Mouse (Mus musculus) limb, embryonic 14.5 days (tissue): ENCODE measurements at regions not wholly inside any gene's neighbourhood (a gene's known extent, or its start where the extent isn't known, plus 50 kb on each side); places are given as distances from the start of the nearest gene placed in this dataset.
"Not testable (repeated sequence)": the region's sequence is repeated elsewhere in the genome, so short reads cannot be mapped to it uniquely, and the experiment has no call there.

Experiments used
- ATAC-seq: fragments of 200-750 bp; cut with Nextera tagmentation; 2 replicates; pipeline ENCODE4 v1.8.0; 2017; ENCODE audit warnings: low read depth, moderate number of reproducible peaks, moderate TSS enrichment; ENCODE audit not compliant: low FRiP score
- DNase-seq: peaks from one replicate; pipeline ENCODE4 v3.0.0-alpha.2; 2015; ENCODE audit warnings: low spot score
- H3K27ac ChIP-seq: fragments of 300-500 bp; sonication (generic); replicated peaks from 2 replicates; pipeline ENCODE4 v1.5.1; 2014; ENCODE audit warnings: low read depth, mild to moderate bottlenecking, low read length, moderate library complexity, mixed read lengths
- H3K27me3 ChIP-seq: fragments of 300-500 bp; sonication (generic); 2 replicates; pipeline ENCODE4 v1.6.1; 2014; ENCODE audit warnings: low read length, mixed read lengths; ENCODE audit not compliant: control insufficient read depth, insufficient read depth
- H3K36me3 ChIP-seq: fragments of 300-500 bp; sonication (generic); 2 replicates; pipeline ENCODE4 v1.6.1; 2014; ENCODE audit warnings: mild to moderate bottlenecking, low read length, moderate library complexity, mixed read lengths; ENCODE audit not compliant: control insufficient read depth, insufficient read depth
- H3K4me1 ChIP-seq: fragments of 300-500 bp; sonication (generic); 2 replicates; pipeline ENCODE4 v1.6.1; 2014; ENCODE audit warnings: antibody characterized with exemption, low read length, mixed read lengths; ENCODE audit not compliant: control insufficient read depth, insufficient read depth
- H3K4me2 ChIP-seq: fragments of 300-500 bp; sonication (generic); replicated peaks from 2 replicates; pipeline ENCODE4 v1.6.1; 2014; ENCODE audit warnings: low read depth, mild to moderate bottlenecking, low read length, moderate library complexity; ENCODE audit not compliant: severe bottlenecking
- H3K4me3 ChIP-seq: fragments of 300-500 bp; sonication (generic); replicated peaks from 2 replicates; pipeline ENCODE4 v1.5.1; 2014; ENCODE audit warnings: low read length
- H3K9ac ChIP-seq: fragments of 300-500 bp; sonication (generic); 2 replicates; pipeline ENCODE4 v1.6.1; 2014; ENCODE audit warnings: mild to moderate bottlenecking, low read depth, low read length, moderate library complexity; ENCODE audit not compliant: severe bottlenecking
- H3K9me3 ChIP-seq: fragments of 300-500 bp; sonication (generic); 2 replicates; pipeline ENCODE4 v1.6.1; 2016; ENCODE audit warnings: low read length; ENCODE audit not compliant: control insufficient read depth
- POLR2A ChIP-seq: fragments of 200-500 bp; IDR thresholded peaks from 2 replicates; pipeline ENCODE4 v1.8.0; 2012; ENCODE audit warnings: inconsistent platforms, mild to moderate bottlenecking, moderate library complexity, borderline replicate concordance; ENCODE audit not compliant: insufficient read depth, insufficient read length; ENCODE audit errors: extremely low read depth
- WGBS: fragments of 180-500 bp; shearing (Covaris S2); extraction: QIAGEN DNeasy Blood & Tissue Kit; methylation state at CpG from one replicate; pipeline ENCODE4 v1.1.7; 2014; 5-methylcytosine and 5-hydroxymethylcytosine counted together

GRCm38 (mm10) chr6:95058017-95058416, 59.0 kb upstream of the Kbtbd8 start:
- Histone ChIP-seq H3K4me3 (no peak overlapping the region), H3K4me2 (no peak overlapping the region), H3K27ac (no peak overlapping the region), H3K4me1 (no peaks in the 10 kb centered on the region), H3K36me3 (no peaks in the 10 kb centered on the region), H3K27me3 (no peaks in the 10 kb centered on the region), H3K9me3 (no peaks in the 10 kb centered on the region), H3K9ac (no peak overlapping the region)
- no peak for TF ChIP-seq POLR2A
- peak; percentile 50 for DNase-seq
- WGBS: 36% methylated on average over 4 of the region's 4 CpGs
- ATAC-seq: no peak

GRCm38 (mm10) chr6:95056222-95056621, 60.8 kb upstream of the Kbtbd8 start:
- no peak overlapping the region for H3K4me2 ChIP-seq
- H3K4me1 ChIP-seq: no peaks in the 10 kb centered on the region
- no peak overlapping the region for H3K27ac ChIP-seq
- ATAC-seq (no peak), DNase-seq (no peak)
- no peak for TF ChIP-seq POLR2A
- no peaks in the 10 kb centered on the region for H3K27me3 ChIP-seq
- no peak overlapping the region for H3K4me3 ChIP-seq
- no peaks in the 10 kb centered on the region for H3K36me3 ChIP-seq
- no peak overlapping the region for H3K9ac ChIP-seq
- WGBS: 93% methylated on average over 2 of the region's 2 CpGs
- no peaks in the 10 kb centered on the region for H3K9me3 ChIP-seq

DNA sequence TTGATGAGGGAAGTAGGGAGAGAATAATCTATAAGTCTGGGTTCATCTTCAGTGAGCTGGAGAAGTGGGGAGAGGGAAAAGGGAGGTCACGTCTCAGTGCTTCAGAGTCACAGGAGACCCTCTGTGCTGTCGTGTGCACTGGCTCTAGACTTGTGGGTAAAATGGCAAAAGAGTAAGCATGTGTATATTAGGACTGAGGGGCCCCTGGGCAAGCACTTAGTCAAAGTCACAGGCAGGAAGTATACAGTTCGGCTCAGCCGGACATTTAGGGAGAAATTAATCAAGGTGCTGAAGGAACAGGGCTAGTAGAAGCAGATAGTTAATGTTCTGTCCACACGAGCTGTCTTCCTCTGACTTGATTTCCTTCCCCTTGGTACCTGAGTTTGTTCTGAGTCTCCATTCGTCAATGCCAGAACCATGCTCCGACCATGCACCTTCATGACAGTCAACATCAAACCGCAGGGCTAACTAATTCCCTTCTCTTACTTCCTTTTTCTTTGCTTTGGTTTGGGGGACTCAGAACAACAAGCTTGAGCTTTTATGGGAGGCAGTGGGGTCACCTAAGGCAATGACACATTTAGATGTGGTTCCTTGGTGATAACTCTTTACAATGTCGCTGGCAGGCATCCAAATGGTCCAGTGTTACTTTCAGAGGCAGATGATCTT, 63.2 kb upstream of the Kbtbd8 start:
- H3K9ac ChIP-seq: no peak overlapping the region
- H3K4me3 ChIP-seq: no peak overlapping the region
- no peaks in the 10 kb centered on the region for H3K4me1 ChIP-seq
- H3K36me3 ChIP-seq: no peaks in the 10 kb centered on the region
- no peak overlapping the region for H3K27ac ChIP-seq
- no peaks in the 10 kb centered on the region for H3K9me3 ChIP-seq
- H3K27me3 ChIP-seq: no peaks in the 10 kb centered on the region
- TF ChIP-seq POLR2A: no peak
- 50% methylated on average over 9 of the region's 9 CpGs for WGBS
- no peak for ATAC-seq
- DNase-seq: no peak
- no peak overlapping the region for H3K4me2 ChIP-seq

GRCm38 (mm10) chr6:95041351-95041750, 75.7 kb upstream of the Kbtbd8 start:
- not testable (repeated sequence) for H3K4me2 ChIP-seq, DNase-seq, H3K4me1 ChIP-seq, H3K36me3 ChIP-seq, H3K9ac ChIP-seq, ATAC-seq, H3K27me3 ChIP-seq, H3K9me3 ChIP-seq, H3K27ac ChIP-seq, H3K4me3 ChIP-seq
- 29% methylated on average over 7 of the region's 10 CpGs for WGBS

DNA sequence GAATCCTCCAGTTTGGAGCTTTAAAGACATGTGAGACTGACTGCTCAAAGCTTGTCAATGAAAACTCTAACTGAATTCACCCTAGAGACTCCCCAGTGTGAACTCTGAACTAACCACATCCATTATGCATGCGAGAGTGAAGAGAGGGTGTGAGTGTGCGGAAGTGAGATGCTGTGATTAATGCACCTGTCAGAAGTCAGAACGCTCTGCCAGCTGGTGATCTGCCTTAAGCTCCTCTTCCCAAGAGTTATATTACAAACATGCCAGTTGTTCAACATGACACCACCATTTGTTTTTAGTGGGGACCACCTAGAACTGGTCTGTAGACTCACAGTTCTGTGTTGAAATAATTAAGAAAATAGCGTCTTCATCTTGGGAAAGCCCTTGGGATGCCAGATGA, 92.8 kb upstream of the Kbtbd8 start:
- ATAC-seq (peak; percentile 75), DNase-seq (no peak)
- WGBS: 28% methylated on average over 4 of the region's 4 CpGs

DNA sequence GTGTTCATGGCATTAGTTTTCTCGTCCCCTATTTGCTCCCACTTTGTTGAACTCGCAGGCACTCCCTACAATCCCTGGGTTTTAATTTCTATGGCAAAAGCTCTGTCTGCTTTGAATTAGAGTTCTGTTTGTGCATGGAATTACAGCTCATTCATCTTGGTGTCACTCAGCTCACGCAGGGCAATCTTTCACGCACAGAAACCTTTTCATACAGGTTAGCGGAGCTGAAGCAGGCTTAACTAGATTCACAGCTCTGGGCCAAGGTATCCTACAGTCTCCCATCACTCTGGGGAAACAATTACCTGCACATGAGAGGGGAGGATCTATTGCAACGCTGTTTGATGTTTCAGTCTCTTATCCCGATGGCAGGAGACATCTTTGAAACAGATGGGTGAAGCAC, 95.3 kb upstream of the Kbtbd8 start:
- Histone ChIP-seq H3K9ac (no peak overlapping the region), H3K4me2 (no peak overlapping the region), H3K4me1 (no peaks in the 10 kb centered on the region), H3K9me3 (no peaks in the 10 kb centered on the region), H3K27ac (no peak overlapping the region), H3K4me3 (no peak overlapping the region), H3K27me3 (peaks cover 2% of the 10 kb centered on the region; the same call in 1 of the 2 replicates), H3K36me3 (no peaks in the 10 kb centered on the region)
- no peak for DNase-seq
- WGBS: 33% methylated on average over 7 of the region's 7 CpGs
- no peak for ATAC-seq
- TF ChIP-seq POLR2A: no peak

More for the DNA sequence above, 92.8 kb upstream of the Kbtbd8 start:
- H3K4me3 ChIP-seq: no peak overlapping the region
- H3K9me3 ChIP-seq: no peaks in the 10 kb centered on the region
- H3K27ac ChIP-seq: no peak overlapping the region
- H3K4me1 ChIP-seq: no peaks in the 10 kb centered on the region
- H3K4me2 ChIP-seq: no peak overlapping the region
- no peaks in the 10 kb centered on the region for H3K36me3 ChIP-seq
- no peak for TF ChIP-seq POLR2A
- H3K27me3 ChIP-seq: peaks cover 2% of the 10 kb centered on the region; the same call in 1 of the 2 replicates
- no peak overlapping the region for H3K9ac ChIP-seq
